Mouse (Mus musculus): ENCODE results near the gene Ufm1. TPM values are rescaled to one million over a fixed set of nuclear protein-coding genes. Genes with fewer than 3 reads are reported as not detected.

The Ufm1 gene
- polyA plus RNA-seq (2016; fragmentation: Nextera tagmentation; extraction: Ambion mirVana) = 87.9 and 94.9 TPM in 2 replicates

- H3K27me3 ChIP-seq = no peaks in the 10 kb centered on the region
- H3K9ac ChIP-seq (replicated peaks) = peak within 1 kb of the TSS; percentile 79
- peaks cover 33% of the 10 kb centered on the region for H3K36me3 ChIP-seq
- H3K4me2 ChIP-seq = peak within 1 kb of the TSS; percentile 85
- H3K27ac ChIP-seq = peak within 1 kb of the TSS; percentile 42; the same call in 1 of the 2 replicates
- no peaks in the 10 kb centered on the region for H3K9me3 ChIP-seq
- WGBS = under 1% methylated on average over 58 of the region's 58 CpGs
- peak; percentile 97 for ATAC-seq (ENCODE audit: insufficient number of reproducible peaks, insufficient read depth, low FRiP score, low TSS enrichment, low read depth)
- H3K4me1 ChIP-seq (replicated peaks) = peaks cover 10% of the 10 kb centered on the region
- peak within 1 kb of the TSS; percentile 93 for H3K4me3 ChIP-seq (replicated peaks)
Measured at GRCm38 (mm10) chr3:53863383-53864220, at the start of gene Ufm1. Gene Ufm1 (minus strand): TSS chr3:53863830.

GRCm38 (mm10) chr3:53890619-53891540 is 27.2 kb upstream of the Ufm1 start:
- no peak overlapping the region for H3K27ac ChIP-seq
- 82% methylated on average over 12 of the region's 12 CpGs for WGBS
- no peaks in the 10 kb centered on the region for H3K4me1 ChIP-seq (replicated peaks)
- no peaks in the 10 kb centered on the region for H3K27me3 ChIP-seq
- ATAC-seq (ENCODE audit: insufficient number of reproducible peaks, insufficient read depth, low FRiP score, low TSS enrichment, low read depth) = no peak
- peaks cover 13% of the 10 kb centered on the region; the same call in 1 of the 2 replicates for H3K9me3 ChIP-seq
- no peak overlapping the region for H3K4me3 ChIP-seq (replicated peaks)
- no peak overlapping the region for H3K4me2 ChIP-seq
- no peak overlapping the region for H3K9ac ChIP-seq (replicated peaks)
- H3K36me3 ChIP-seq = no peaks in the 10 kb centered on the region

- Histone ChIP-seq H3K9me3 (no peaks in the 10 kb centered on the region), H3K4me3 (replicated peaks) (no peak overlapping the region), H3K27ac (no peak overlapping the region), H3K4me1 (replicated peaks) (0 out of 2 replicates have a peak, but pooled peaks cover 5% of the 10 kb centered on the region), H3K9ac (replicated peaks) (no peak overlapping the region), H3K36me3 (no peaks in the 10 kb centered on the region), H3K4me2 (no peak overlapping the region), H3K27me3 (no peaks in the 10 kb centered on the region)
- WGBS = 73% methylated on average over 1 of the region's 1 CpGs
- no peak for ATAC-seq (ENCODE audit: insufficient number of reproducible peaks, insufficient read depth, low FRiP score, low TSS enrichment, low read depth)
Measured at GRCm38 (mm10) chr3:53871596-53871995, 8.0 kb upstream of the Ufm1 start.

- Histone ChIP-seq H3K4me3 (replicated peaks) (no peak overlapping the region), H3K9me3 (no peaks in the 10 kb centered on the region), H3K4me2 (no peak overlapping the region), H3K36me3 (no peaks in the 10 kb centered on the region), H3K27me3 (no peaks in the 10 kb centered on the region), H3K4me1 (replicated peaks) (0 out of 2 replicates have a peak, but pooled peaks cover 5% of the 10 kb centered on the region), H3K9ac (replicated peaks) (no peak overlapping the region), H3K27ac (no peak overlapping the region)
- no peak for ATAC-seq (ENCODE audit: insufficient number of reproducible peaks, insufficient read depth, low FRiP score, low TSS enrichment, low read depth)
- 76% methylated on average over 6 of the region's 6 CpGs for WGBS
Measured at GRCm38 (mm10) chr3:53870482-53870881, 6.9 kb upstream of the Ufm1 start.

- no peak for ATAC-seq (ENCODE audit: insufficient number of reproducible peaks, insufficient read depth, low FRiP score, low TSS enrichment, low read depth)
- no peaks in the 10 kb centered on the region for H3K36me3 ChIP-seq
- H3K4me2 ChIP-seq = no peak overlapping the region
- H3K27ac ChIP-seq = no peak overlapping the region
- 8% methylated on average over 1 of the region's 1 CpGs for WGBS
- H3K9ac ChIP-seq (replicated peaks) = no peak overlapping the region
- H3K9me3 ChIP-seq = no peaks in the 10 kb centered on the region
- no peaks in the 10 kb centered on the region for H3K27me3 ChIP-seq
- no peak overlapping the region for H3K4me3 ChIP-seq (replicated peaks)
- 0 out of 2 replicates have a peak, but pooled peaks cover 5% of the 10 kb centered on the region for H3K4me1 ChIP-seq (replicated peaks)
Measured at GRCm38 (mm10) chr3:53869263-53869662, 5.6 kb upstream of the Ufm1 start.

- no peak overlapping the region for H3K9ac ChIP-seq (replicated peaks)
- ATAC-seq (ENCODE audit: insufficient number of reproducible peaks, insufficient read depth, low FRiP score, low TSS enrichment, low read depth) = no peak
- no peaks in the 10 kb centered on the region for H3K9me3 ChIP-seq
Measured at GRCm38 (mm10) chr3:53868212-53868611, 4.6 kb upstream of the Ufm1 start.

GRCm38 (mm10) chr3:53854831-53855230 is 8.8 kb downstream of the Ufm1 start:
- ATAC-seq (ENCODE audit: insufficient number of reproducible peaks, insufficient read depth, low FRiP score, low TSS enrichment, low read depth) = no peak
- no peaks in the 10 kb centered on the region for H3K4me1 ChIP-seq (replicated peaks)
- H3K27me3 ChIP-seq = no peaks in the 10 kb centered on the region
- 89% methylated on average over 3 of the region's 3 CpGs for WGBS
- peaks cover 37% of the 10 kb centered on the region for H3K36me3 ChIP-seq
- H3K9me3 ChIP-seq = no peaks in the 10 kb centered on the region
- no peak overlapping the region for H3K27ac ChIP-seq
- H3K4me2 ChIP-seq = no peak overlapping the region
- no peak overlapping the region for H3K4me3 ChIP-seq (replicated peaks)
- no peak overlapping the region for H3K9ac ChIP-seq (replicated peaks)

More at GRCm38 (mm10) chr3:53868212-53868611, 4.6 kb upstream of the Ufm1 start:
- Histone ChIP-seq H3K27me3 (no peaks in the 10 kb centered on the region), H3K36me3 (no peaks in the 10 kb centered on the region), H3K27ac (no peak overlapping the region), H3K4me2 (no peak overlapping the region), H3K4me1 (replicated peaks) (0 out of 2 replicates have a peak, but pooled peaks cover 5% of the 10 kb centered on the region), H3K4me3 (replicated peaks) (no peak overlapping the region)
- WGBS = 86% methylated on average over 4 of the region's 4 CpGs

- H3K4me3 ChIP-seq (replicated peaks) = no peak overlapping the region
- no peaks in the 10 kb centered on the region for H3K27me3 ChIP-seq
- no peak overlapping the region for H3K9ac ChIP-seq (replicated peaks)
- H3K36me3 ChIP-seq = peaks cover 31% of the 10 kb centered on the region
- no peak overlapping the region for H3K4me2 ChIP-seq
- H3K4me1 ChIP-seq (replicated peaks) = no peaks in the 10 kb centered on the region
- H3K9me3 ChIP-seq = no peaks in the 10 kb centered on the region
- ATAC-seq (ENCODE audit: insufficient number of reproducible peaks, insufficient read depth, low FRiP score, low TSS enrichment, low read depth) = no peak
- 84% methylated on average over 4 of the region's 4 CpGs for WGBS
- no peak overlapping the region for H3K27ac ChIP-seq
Measured at GRCm38 (mm10) chr3:53854261-53854660, 9.4 kb downstream of the Ufm1 start.

- Histone ChIP-seq H3K27me3 (no peaks in the 10 kb centered on the region), H3K9ac (replicated peaks) (no peak overlapping the region), H3K36me3 (no peaks in the 10 kb centered on the region), H3K4me2 (no peak overlapping the region), H3K27ac (no peak overlapping the region), H3K4me1 (replicated peaks) (no peaks in the 10 kb centered on the region), H3K9me3 (no peaks in the 10 kb centered on the region), H3K4me3 (replicated peaks) (no peak overlapping the region)
- WGBS = 83% methylated on average over 11 of the region's 11 CpGs
- ATAC-seq (ENCODE audit: insufficient number of reproducible peaks, insufficient read depth, low FRiP score, low TSS enrichment, low read depth) = no peak
Measured at GRCm38 (mm10) chr3:53848262-53848661, 15.4 kb downstream of the Ufm1 start.

- no peak overlapping the region for H3K9ac ChIP-seq (replicated peaks)
- H3K4me3 ChIP-seq (replicated peaks) = no peak overlapping the region
- WGBS = 10% methylated on average over 4 of the region's 4 CpGs
- H3K4me2 ChIP-seq = no peak overlapping the region
- H3K27me3 ChIP-seq = no peaks in the 10 kb centered on the region
- no peaks in the 10 kb centered on the region for H3K4me1 ChIP-seq (replicated peaks)
- no peaks in the 10 kb centered on the region for H3K9me3 ChIP-seq
- H3K36me3 ChIP-seq = no peaks in the 10 kb centered on the region
- H3K27ac ChIP-seq = no peak overlapping the region
- no peak for ATAC-seq (ENCODE audit: insufficient number of reproducible peaks, insufficient read depth, low FRiP score, low TSS enrichment, low read depth)
Measured at GRCm38 (mm10) chr3:53847726-53848125, 15.9 kb downstream of the Ufm1 start.

Measured in limb, embryonic 12.5 days (tissue).